Mouse (Mus musculus): Measurements from ENCODE around the gene Trappc6a.
A peak's percentile ranks its signal among the peaks of the same experiment; 100 is the strongest.
"Not testable (repeated sequence)": the region's sequence is repeated elsewhere in the genome, so short reads cannot be mapped to it uniquely, and the experiment has no call there.

Gene Trappc6a

DNA sequence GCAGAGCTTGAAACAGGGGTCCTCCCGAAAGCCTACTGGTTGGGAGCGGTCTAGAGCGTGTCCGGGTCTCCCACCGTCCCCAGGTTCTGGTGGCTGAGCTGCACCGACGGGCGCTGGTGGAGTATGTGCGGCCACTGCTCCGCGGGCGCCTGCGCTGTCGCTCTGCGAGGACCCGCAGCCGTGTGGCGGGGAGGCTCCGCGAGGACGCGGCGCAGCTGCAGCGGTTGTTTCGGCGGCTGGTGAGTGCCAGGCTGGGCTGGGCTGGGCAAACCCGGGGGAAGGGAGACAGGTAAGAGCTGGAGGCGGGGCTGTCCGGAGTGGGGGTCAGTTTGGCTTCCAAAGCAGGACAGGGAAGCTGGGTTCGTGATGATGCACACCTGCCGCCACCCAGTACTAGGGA is 18.7 kb upstream of the Trappc6a start:
- DNase-seq (ENCODE audit: low spot score): no peak

DNA sequence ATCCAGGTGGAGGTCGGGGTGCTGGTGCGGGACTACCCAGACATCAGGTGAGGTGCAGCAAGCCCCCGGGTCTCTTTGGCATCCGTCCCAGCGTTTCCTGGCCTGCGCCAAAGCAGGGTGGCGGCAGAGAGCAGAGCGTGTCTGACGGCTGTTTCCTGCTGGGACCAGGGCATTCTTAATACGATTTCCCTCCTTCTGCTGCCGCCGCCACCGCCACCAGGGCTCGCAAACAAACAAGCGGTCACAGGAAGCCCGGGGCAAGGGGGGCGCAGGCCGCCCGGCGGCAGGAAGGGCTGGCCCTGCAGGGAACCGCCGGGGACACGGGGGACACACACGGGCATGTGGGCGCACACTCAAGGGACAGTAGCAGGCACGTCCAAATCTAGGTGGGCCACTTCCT is 16.5 kb upstream of the Trappc6a start:
- peak; percentile 41 for DNase-seq (ENCODE audit: low spot score)

DNA sequence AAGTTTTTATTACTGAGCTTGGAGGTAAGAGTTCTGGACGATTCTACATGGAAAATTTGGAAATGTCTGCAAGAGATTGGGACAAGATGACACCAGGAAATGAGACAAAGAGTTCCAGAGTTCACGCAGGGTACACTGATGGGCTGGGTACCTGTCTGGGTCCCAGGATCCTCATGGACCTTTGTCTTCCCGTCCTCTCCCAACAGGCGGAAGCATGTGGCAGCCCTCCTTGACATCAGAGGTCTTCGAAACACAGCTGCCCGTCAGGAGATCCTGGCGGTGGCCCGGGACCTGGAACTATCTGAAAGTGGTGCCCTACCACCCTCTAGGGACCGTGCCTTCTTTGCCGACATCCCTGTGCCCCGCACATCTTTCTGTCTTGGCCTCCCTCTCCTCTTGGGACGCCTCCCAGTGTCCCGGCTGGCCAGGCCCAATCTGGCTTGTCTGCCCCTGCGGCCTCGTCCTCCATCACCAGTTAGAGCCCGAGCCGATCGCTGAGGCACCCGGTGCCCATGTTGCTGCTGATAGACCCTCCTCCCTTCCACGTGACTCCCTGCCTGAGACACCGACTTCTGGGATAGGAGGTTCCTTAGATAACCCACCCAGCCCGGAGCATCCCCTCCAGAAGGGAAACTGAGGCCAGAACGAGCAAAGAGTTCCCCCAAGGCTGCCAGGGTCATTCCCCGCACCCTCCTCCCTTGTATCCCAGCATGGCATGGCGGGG is 13.3 kb upstream of the Trappc6a start:
- no peak for DNase-seq (ENCODE audit: low spot score)

DNA sequence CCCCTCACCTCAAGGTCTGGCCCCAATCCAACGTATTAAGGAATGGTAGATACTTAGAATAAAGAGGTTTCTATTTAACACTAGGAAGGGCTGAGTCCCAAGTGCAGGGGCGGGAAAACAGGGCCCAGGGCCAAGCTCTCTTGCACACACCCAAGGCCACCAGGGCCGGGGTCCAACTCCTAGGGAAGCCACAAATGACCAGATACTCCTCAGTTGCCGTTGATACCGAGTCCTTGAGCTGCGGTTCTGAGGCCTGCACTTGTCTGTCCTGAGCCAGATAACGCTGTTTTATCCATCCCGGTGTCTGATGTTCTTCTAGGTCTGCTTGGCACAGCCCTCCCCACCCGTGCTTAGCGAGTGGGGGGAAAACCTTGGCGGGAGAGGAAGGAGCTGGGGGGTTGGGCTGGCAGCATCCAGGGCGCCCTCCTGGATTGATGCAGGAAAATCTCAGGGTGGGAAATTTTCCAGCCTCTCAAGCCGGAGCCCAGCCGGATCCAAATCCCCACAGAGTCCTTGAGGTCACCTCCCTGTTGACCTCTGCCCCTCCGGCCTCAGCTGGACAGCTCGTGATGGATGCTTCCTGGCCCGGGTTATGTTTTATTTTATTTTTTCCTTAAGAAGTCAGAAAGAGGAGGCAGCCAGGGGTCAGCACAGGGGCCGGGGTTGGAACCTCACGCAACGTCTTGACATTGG is 12.5 kb upstream of the Trappc6a start:
- DNase-seq (ENCODE audit: low spot score): peak; percentile 36

DNA sequence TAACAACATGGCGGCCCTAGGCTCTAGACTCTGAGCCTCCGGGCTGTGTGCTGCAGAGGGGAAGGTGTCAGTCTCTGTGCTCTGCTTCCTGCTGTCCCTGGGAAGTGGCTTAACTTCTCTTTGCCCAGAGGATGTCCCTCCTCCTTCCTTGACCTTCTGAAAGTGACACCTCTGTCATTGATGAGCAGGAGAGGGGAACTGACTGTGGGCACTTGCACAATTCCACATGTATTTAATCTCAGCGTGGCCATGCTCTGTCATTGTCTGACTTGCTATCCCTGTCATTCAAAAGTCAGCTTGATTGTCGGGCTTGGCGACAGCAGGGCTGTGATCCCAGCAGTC is 12.0 kb upstream of the Trappc6a start:
- DNase-seq (ENCODE audit: low spot score): no peak

DNA sequence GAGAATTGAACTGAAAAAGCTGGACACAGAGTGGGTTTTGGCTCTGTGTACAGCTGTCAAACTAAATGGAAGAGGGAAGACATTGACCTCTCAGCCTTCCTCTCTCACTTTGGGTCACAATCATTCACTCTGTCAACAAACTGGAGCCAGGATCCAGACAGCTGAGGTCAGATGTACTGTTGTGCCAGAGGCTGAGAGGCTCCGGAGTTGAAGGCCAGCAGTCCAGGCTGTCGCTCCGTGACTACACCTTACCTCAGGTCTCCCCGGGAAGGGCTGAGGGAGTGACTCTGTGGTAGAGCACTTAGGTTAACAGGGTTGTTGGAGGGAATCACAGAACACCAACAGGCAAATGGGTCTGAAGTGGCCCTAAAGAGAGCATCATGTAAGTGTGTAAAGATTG is 9.9 kb upstream of the Trappc6a start:
- no peak for DNase-seq (ENCODE audit: low spot score)

DNA sequence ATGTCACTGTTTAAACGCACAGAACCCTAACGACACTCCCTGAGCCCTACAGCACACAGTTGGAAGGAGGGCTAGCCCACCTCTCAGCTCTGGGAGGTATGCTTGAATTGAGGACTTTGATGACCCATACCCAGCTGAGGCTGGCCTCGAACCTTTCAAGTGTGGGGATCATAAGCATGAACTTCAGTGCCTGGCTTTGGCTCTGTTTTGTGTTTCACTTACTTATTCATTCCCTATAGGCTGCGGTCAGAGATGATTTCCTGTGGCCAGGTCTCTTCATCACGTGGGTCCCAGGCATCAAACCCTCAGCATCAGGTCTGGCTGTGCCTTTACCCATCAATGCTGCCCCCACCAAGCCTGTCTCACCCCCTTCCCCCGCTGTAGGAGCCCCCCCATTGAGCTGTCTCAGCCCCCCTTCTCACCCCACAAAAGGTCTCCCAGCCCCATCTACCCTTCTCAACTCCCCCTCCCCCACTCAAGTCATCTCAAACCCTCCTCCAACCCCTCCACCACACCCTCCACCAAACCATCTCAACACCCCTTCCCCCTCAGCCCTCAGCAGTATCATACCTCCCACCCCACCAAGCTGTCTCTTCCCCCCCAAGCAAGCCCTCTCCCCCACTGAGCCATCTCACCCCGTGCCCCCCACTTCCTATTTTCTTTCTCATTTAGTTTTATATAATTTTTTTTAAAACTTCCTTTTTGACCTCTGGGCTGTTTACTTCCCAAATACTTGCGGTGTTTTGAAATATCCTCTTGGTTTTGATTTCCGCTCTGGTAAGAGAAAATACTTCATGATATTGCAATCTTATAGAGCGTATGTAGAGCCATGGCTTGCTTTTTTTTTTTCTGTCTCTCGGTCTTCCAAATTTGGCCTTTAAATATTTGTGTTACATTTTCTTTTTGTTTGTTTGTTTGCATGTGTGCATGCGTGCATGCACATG is 7.5 kb upstream of the Trappc6a start:
- DNase-seq (ENCODE audit: low spot score): no peak

DNA sequence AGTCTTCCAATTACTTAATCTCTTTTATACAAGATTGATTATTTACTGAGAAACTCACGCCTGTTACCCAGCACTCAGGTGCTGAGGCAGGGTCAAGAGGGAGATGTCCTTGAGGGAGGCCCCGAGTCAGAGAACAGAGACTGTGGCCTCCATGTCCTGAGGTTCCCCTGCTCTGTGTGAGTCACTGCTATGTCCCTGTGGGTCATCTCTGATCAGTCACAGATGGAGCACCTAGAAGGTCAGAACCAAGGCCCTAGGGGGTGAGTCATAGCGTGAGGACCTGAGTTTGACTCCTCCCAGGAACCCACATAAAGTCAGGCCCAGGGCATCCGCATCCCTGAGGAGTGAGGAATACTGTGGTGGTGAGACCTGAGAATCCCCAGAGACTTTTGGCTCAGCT is 6.5 kb upstream of the Trappc6a start:
- no peak for DNase-seq (ENCODE audit: low spot score)

DNA sequence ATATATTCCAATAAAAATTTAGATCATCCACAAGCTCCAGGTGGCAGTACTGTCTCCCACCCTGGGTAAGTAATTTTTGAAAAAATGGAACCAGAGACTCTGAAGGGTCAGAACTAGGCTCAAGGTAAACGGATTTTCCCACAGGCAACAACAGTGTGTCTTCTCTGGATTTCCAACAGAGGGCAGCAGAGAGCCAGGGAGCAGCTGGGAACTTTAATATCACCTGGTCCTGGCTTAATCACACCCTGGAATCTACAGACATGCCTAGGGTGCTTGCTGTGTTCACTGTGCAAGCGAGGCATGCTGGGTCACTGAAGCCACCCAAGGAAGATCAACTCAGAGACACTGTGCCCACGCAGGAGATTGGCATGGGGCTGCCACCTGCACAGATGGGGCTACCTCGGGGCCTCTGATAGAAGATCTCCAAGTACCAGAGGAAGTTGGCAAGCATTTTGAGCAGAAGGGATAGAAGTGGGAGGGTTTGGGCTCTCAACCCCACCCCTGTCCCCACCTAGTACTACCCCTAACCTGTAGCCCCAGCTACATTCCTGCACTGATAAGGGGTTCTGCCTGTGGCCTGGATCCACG is 4.6 kb upstream of the Trappc6a start:
- peak; percentile 79 for DNase-seq (ENCODE audit: low spot score)

DNA sequence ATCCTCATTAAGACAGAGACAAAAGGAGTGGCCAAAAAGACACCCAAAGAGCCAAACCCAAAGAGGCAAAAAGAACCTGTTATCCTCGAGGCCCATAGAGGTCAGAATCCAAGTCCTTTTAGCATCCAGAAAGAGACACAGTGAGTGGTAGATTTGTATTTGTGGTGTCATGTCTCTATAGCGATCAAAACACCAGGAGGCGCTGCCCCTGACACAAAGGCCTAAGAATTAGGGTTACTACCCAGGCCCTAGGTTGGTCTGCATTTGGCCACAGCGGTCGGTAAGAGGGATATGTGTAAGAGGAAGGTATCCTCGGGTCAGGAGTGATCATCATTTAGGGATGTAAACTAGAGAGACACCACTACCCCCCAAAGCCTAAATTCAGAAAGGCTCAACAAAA is 1.9 kb upstream of the Trappc6a start:
- DNase-seq (ENCODE audit: low spot score): peak; percentile 62

DNA sequence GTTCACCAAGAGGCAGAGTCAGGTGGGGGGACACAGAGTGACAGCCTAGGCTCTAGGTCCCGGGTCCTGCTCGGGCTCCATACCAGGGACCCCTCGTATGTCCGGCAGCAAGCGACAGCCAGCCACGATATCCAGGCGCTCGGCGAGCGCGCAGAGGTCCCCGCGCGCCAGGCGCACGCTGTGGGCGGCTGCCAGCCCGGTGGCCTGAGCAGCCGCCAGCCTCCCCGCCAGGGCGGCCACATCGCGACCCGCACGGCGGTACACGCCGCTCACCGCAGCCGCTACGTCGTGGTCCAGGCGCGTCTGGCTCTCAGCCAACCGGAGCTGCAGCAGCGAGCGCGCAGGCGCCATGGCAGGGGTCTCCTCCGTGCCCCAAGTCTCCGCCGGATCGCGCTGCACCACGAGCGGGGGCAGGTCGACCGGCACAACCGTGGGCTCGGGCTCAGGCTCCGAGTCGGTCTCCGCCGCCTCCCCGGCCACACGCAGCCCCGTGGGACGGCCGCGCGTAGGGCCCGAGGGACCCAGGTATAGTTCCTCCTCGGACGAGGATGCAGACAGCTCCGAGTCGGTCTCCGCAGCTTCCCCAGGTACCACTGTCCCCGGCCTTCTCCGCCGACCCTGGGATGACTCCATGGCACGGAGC is 1.1 kb upstream of the Trappc6a start:
- DNase-seq (ENCODE audit: low spot score): peak; percentile 77

DNA sequence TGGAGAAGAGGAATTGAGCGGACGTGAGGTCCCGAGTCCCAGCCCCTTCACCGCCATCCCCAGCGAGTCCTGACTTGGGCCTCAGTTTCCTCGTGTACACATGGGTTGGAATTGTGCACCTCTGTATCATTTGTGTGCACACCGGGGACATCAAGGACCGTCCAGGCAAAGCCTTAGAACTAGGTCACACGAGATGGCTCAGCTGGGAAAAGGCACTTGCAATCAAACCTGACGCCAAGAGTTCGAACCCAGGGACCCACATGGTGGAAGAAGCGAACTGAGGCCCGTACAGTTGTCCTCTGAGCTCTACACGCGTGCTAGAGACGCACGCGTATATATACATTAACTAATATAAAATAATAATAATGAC is 598 bp upstream of the Trappc6a start:
- peak; percentile 35 for DNase-seq (ENCODE audit: low spot score)

DNA sequence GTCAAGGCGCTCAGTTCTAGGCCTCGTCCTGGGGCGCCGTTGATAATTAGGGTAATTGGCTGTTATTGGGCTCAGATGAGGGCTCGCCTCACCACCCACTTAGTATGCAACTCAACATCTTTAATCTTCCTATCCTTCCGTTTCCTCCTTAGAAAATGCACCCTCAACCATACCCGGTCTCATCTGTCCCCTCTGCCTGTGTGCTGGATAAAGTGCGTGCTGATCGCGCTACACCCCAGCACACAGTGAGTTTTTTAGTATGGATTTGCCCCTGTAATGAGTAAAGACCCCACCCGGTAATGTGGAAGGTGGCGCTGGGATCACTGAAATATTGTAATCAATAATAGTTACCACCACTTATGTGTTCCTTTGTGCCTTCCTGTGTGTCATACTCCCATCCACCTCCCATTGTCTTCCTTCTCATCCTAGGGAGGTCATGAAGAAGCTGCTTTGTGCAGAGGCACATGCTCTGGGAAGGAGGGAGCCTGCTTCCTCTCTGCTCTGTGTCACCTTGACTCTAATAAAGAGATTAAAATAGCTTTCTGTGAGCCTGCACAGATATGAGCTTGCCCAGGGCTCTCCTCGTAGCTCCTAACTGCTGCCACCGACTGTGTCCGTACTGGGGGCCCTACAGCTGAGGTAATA is 851 bp downstream of the Trappc6a start:
- DNase-seq (ENCODE audit: low spot score): peak; percentile 53

DNA sequence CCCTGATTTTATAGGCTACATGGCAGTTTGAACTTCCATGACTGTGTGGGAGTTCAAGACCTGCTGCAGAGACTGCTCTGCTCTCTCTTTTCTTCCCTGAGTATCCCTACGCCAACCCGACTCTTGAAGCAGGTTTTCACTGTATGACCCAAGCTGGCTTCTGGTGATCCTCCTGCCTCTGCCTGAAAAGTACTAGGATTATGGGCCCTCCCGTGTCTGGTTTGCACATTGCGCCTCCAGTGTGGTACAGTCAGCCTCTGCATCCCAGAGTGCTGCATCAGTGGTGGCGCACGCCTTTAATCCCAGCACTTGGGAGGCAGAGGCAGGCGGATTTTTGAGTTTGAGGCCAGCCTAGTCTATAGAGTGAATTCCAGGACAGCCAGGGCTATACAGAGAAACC is 1.6 kb downstream of the Trappc6a start:
- DNase-seq (ENCODE audit: low spot score): no peak

DNA sequence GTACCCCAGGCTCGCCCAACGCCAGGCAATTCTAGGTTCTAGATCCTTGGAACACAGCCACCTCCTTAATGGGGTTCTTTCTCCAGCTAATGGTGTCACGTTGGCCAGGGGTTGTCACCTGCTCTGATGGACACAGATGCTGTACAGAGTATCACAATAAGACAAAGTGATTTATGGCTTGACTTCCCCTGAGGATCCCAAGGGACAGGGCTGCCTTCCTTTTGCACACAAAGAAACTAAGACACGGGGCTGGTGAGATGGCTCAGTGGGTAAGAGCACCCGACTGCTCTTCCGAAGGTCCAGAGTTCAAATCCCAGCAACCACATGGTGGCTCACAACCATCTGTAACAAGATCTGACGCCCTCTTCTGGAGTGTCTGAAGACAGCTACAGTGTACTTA is 3.7 kb downstream of the Trappc6a start:
- not testable (repeated sequence) for DNase-seq (ENCODE audit: low spot score)

DNA sequence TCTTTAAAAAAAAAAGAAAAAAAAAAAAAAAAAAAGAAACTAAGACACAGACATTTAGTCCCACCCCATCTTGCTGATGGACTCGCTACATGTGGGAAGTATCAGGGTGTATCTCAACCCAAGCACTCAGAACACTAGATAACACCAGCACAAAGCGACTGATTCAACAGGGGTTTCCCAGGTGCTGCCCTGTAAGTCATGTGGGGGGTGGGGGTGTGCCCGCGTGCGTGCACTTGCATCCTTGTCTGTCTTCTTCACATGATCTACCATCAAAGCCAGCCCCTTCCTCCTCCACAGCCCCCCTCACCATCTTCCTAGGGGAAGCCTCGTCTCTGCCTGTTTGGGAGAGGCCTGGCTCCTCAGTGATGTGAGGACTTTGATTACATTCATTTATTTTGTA is 4.2 kb downstream of the Trappc6a start:
- DNase-seq (ENCODE audit: low spot score): no peak

DNA sequence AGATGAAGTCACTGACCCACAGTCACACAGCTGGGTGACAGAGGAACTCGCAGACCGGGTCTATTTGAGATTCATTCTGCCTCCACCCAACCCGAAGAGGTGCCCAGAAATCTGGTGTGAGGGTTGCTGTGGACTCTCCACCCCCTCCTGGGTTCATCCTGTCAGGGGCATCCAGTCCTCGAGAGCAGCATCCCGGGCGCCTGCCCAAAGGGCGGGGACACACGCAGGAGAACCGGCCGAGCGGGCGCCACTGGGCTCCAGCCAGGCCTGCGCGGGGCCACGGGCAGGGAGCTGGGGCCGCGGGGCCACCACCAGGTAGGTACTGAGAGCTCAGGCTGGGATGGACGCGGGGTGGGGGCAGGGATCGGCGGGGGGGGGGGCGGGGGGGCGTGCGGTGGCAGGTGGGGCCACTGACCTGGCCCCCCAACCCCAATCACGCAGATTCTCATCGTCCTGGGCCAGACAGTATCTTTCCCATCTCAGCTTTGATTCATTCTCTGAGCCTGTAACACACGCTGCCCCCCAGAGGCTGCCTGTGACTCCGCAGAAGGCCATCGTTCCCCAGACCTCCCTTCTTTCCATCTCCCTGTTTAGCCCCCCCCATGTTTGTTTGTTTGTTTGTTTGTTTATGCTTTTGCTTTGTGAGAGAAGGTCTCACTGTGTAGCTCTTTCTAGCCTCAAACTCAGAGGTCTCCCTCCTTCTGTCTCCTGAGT is 9.6 kb downstream of the Trappc6a start, which contains the start of gene Nkpd1:
Nkpd1 (plus strand) TSS at position 187 of the 714 bp plus-strand sequence.
- DNase-seq (ENCODE audit: low spot score): peak; percentile 65

DNA sequence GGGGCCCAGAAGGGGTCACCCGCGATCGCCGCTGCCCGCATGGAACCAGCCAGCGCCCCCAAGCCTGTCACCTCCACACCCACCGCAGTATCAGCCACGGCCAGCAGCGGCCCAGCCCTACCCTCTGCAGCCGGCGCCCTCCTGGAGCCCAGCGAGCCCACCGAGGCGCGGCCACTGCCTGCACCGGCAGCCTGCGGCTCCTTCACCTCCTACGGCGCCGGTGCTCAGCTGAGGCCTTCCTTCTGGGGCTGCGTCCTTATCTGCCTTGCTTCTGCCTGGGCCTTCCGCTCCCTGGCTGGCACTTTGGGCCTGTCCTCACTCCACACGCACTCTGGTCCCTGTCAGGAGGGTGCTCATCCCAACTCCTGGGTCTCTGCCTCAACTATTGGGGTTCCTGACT is 11.8 kb downstream of the Trappc6a start:
- DNase-seq (ENCODE audit: low spot score): no peak

DNA sequence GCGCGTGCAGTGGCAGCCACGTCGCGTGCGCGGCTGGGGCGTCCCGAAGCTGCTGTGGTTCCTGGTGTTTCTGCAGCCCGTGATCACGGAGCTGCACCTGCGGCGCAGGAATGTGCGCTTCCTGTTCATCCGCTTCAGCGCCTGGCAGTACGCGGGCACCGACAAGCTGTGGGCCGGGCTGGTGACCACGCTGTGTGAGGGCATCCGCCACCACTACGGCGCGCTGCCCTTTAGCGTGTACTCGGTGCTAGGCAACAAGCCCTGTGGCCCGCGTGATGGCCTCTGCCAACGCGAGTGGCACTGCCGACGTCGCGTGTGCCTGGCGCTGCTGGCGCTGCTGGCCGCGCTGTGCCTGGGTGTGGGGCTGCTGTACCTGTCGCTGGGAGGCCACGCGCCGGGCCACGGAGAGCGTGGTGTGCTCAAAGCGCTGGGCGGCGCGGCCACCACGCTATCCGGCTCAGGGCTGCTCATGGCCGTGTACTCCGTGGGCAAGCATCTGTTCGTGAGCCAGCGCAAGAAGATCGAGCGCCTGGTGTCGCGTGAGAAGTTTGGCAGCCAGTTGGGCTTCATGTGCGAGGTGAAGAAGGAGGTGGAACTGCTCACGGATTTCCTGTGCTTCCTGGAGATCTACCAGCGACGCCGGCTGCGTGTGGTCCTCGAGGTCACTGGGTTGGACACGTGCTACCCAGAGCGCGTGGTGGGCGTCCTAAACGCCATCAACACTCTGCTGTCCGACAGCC is 15.0 kb downstream of the Trappc6a start:
- DNase-seq (ENCODE audit: low spot score): no peak

All from embryo, embryonic 10.5 days (tissue).